Mouse (Mus musculus): Measurements from ENCODE around the gene Tceal6. TPM values are rescaled to one million over a fixed set of nuclear protein-coding genes. Genes with fewer than 3 reads are reported as not detected.
A peak's percentile ranks its signal among the peaks of the same experiment; 100 is the strongest.
"Not testable (repeated sequence)": the region's sequence is repeated elsewhere in the genome, so short reads cannot be mapped to it uniquely, and the experiment has no call there.

Tceal6 gene
- polyA plus RNA-seq (2015; fragmentation: Nextera tagmentation; extraction: Ambion mirVana), result 0.75 and 0.87 TPM in 2 replicates

DNA sequence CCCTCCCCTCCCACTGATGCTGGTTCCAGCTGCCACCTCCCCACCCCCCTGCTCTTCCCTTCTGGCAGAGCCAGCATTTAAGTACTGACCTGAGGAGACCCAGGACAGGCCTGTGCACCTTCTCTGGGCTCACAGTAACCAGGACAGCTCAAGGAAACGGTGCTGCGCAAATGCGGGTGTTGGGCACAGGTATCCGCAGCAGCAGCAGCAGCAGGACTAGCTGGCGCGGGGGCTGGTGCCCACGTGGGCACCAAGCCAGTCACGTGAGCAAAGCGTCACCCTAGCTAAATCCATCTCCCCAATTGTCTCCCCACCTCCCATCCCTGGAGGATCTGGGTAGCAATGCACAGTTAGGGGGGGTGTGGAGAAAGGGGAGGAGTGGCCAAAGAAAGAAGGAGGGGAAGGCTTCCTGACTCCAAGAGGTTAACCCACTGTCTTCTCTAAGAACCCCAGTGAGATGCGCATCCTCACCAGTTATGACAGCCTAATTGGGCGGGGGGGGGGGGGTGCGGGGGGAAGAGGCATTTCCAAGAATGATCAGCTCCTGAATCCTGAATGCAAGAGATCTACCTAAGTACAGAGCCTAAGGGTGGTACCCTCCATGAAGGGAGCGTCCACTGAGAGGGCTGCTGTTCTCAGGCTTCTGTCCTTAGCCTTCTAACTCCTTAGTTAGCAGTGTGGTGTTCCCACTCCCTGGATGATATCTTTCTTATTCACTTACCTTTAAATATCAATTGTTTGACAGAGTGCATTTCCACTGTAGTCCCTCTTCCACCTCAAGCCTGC, at the start of gene Tceal6:
Gene Tceal6 (minus strand): TSS at position 252 of the 786 bp plus-strand sequence.
- no peak within 1 kb of the TSS for H3K9ac ChIP-seq (ENCODE audit: low read length)
- H3K27me3 ChIP-seq (ENCODE audit: control insufficient read depth, insufficient read depth, low read depth, low read length), result no peaks in the 10 kb centered on the region; the same call in 1 of the 2 replicates
- ATAC-seq (ENCODE audit: low read depth), result no peak
- H3K9me3 ChIP-seq (ENCODE audit: control insufficient read depth, low read length), result no peaks in the 10 kb centered on the region
- whole genome bisulfite sequencing, result 21% methylated on average over 11 of the region's 13 CpGs
- no peaks in the 10 kb centered on the region for H3K36me3 ChIP-seq (ENCODE audit: control insufficient read depth, insufficient read depth, low read length)
- H3K4me2 ChIP-seq (ENCODE audit: low read depth, low read length), result peak within 1 kb of the TSS; percentile 48
- peak within 1 kb of the TSS; percentile 23 for H3K4me3 ChIP-seq (ENCODE audit: low read length)
- H3K4me1 ChIP-seq (replicated peaks; ENCODE audit: control insufficient read depth, insufficient read depth, low read length), result no peaks in the 10 kb centered on the region
- H3K27ac ChIP-seq (ENCODE audit: low read length), result no peak within 1 kb of the TSS

DNA sequence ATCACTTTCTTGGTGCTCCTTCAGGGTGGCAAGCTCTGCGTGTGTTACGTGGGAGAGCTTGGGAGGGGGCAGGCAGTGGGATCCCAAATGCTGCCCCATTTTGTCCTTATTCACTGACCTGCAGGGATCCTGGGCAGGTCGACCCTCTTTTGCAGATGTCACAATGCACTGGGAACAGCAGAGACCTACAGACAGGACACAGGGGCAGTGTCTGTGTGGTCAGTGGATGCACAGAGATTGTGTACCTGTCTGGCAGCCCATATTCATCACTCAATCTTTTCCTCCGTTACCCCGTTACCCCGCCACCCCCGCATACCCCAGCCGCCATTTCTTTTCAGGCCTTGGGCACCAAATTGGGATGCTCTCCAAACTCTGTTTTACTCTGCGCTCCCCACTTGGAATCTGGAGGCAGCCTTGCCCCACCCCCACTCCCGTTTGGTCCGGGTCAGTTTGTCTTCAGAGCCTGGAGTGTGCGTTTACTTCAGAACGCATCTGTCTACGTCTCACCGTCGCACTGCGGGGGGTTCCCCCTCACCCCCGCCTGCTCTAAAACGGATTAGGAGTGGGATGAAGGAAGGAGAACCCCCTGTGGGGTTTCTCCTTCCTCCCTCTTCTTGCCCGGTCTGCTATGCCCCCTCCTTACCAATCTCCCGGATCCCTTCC, 583 bp downstream of the Tceal6 start:
- not testable (repeated sequence) for ATAC-seq (ENCODE audit: low read depth); H3K9me3 ChIP-seq (ENCODE audit: control insufficient read depth, low read length); H3K27ac ChIP-seq (ENCODE audit: low read length); H3K9ac ChIP-seq (ENCODE audit: low read length); H3K27me3 ChIP-seq (ENCODE audit: control insufficient read depth, insufficient read depth, low read depth, low read length); H3K4me1 ChIP-seq (replicated peaks; ENCODE audit: control insufficient read depth, insufficient read depth, low read length); H3K36me3 ChIP-seq (ENCODE audit: control insufficient read depth, insufficient read depth, low read length)
- 20% methylated on average over 19 of the region's 21 CpGs for WGBS
- peak overlapping the region; percentile 48 for H3K4me2 ChIP-seq (ENCODE audit: low read depth, low read length)
- H3K4me3 ChIP-seq (ENCODE audit: low read length), result peak overlapping the region; percentile 23

DNA sequence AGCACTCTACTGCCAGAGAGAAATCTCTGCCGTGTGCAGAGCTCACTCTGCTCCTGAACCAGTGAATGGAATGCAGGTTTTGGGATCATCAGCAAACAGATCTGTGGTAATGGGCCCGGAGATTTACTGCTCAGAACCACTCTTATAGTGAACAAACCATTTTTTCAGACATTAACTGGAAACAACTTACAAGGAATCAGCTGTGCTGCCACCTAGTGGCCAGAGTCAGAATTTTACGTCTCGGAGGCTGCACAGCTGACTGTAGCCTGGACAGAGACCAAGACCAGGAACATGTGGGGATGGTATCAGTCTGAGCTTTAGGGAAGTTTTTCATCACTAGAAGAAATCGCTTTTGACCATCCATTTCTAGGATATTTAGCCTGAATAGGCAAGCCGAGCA, 20.6 kb downstream of the Tceal6 start:
- H3K4me2 ChIP-seq (ENCODE audit: low read depth, low read length); H3K4me3 ChIP-seq (ENCODE audit: low read length); ATAC-seq (ENCODE audit: low read depth); H3K36me3 ChIP-seq (ENCODE audit: control insufficient read depth, insufficient read depth, low read length); H3K9me3 ChIP-seq (ENCODE audit: control insufficient read depth, low read length); H3K9ac ChIP-seq (ENCODE audit: low read length); H3K4me1 ChIP-seq (replicated peaks; ENCODE audit: control insufficient read depth, insufficient read depth, low read length); H3K27me3 ChIP-seq (ENCODE audit: control insufficient read depth, insufficient read depth, low read depth, low read length); H3K27ac ChIP-seq (ENCODE audit: low read length): not testable (repeated sequence)
- WGBS, result no CpG with 5 or more reads among the region's 6 CpGs

DNA sequence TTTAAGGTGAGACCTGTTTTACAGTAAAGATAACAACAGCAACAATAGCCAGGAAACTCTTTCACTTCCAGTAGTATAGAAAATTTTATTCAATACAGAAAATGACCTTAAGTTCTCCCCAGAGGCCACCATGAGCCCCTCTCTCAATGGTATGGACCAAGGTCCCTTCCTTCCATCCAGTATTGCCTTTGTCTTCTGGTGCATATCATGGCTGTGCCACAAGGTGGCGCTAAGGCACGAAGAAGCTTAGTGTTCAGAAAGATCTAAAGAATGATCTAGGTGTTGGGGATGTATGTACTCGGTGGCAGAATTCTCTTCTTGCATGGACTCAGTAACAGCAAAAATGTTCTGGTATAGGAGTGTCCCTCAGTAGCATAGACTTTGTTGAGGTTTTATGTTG, 21.8 kb downstream of the Tceal6 start:
- not testable (repeated sequence) for H3K9ac ChIP-seq (ENCODE audit: low read length); H3K4me3 ChIP-seq (ENCODE audit: low read length); H3K4me1 ChIP-seq (replicated peaks; ENCODE audit: control insufficient read depth, insufficient read depth, low read length); ATAC-seq (ENCODE audit: low read depth); H3K27ac ChIP-seq (ENCODE audit: low read length); H3K4me2 ChIP-seq (ENCODE audit: low read depth, low read length); H3K27me3 ChIP-seq (ENCODE audit: control insufficient read depth, insufficient read depth, low read depth, low read length); H3K9me3 ChIP-seq (ENCODE audit: control insufficient read depth, low read length); H3K36me3 ChIP-seq (ENCODE audit: control insufficient read depth, insufficient read depth, low read length)
- no CpG with 5 or more reads among the region's 3 CpGs for WGBS

DNA sequence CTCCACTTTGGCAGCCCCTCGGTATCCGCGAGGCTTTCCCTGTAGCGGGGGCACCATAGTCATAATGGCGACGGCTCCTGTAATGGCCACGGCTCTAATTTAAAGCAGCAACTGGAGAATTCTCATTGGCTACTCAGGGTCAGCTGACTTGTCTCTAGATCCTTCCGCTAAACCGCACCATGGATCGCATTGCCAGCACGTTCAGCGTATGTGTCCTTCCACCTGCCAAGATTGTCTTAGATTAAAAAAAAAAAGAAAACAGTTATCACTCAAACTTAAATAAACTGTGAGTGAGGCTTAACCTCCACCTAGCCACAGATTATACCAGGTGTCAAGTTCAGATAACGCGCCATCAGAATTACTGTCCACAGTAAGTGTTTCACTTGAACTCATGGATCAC, 33.0 kb downstream of the Tceal6 start, which contains the start of gene Gm15023:
Gene Gm15023 (minus strand): TSS at position 101 of the 400 bp plus-strand sequence.
- not testable (repeated sequence) for ATAC-seq (ENCODE audit: low read depth); H3K4me2 ChIP-seq (ENCODE audit: low read depth, low read length); H3K4me3 ChIP-seq (ENCODE audit: low read length); H3K27ac ChIP-seq (ENCODE audit: low read length); H3K36me3 ChIP-seq (ENCODE audit: control insufficient read depth, insufficient read depth, low read length); H3K4me1 ChIP-seq (replicated peaks; ENCODE audit: control insufficient read depth, insufficient read depth, low read length); H3K9me3 ChIP-seq (ENCODE audit: control insufficient read depth, low read length); H3K9ac ChIP-seq (ENCODE audit: low read length); H3K27me3 ChIP-seq (ENCODE audit: control insufficient read depth, insufficient read depth, low read depth, low read length)
- WGBS, result 81% methylated on average over 2 of the region's 14 CpGs

Other genes with a start within 250 kb of the Tceal6 start
- 0.88 and 1.2 TPM in 2 replicates for gene Nxf2, start 245.9 kb downstream of the Tceal6 start, polyA plus RNA-seq (2015; fragmentation: Nextera tagmentation; extraction: Ambion mirVana)
- 6.5 TPM in 2 replicates for gene Zmat1, start 201.5 kb downstream of the Tceal6 start, polyA plus RNA-seq (2015; fragmentation: Nextera tagmentation; extraction: Ambion mirVana)
- not detected in 2 replicates for gene Gm15023, start 33.1 kb downstream of the Tceal6 start, polyA plus RNA-seq (2015; fragmentation: Nextera tagmentation; extraction: Ambion mirVana)
- not detected in 2 replicates for gene Pramel3, start 91.6 kb upstream of the Tceal6 start, polyA plus RNA-seq (2015; fragmentation: Nextera tagmentation; extraction: Ambion mirVana)
- not detected in 2 replicates for gene Gm5128, start 162.6 kb upstream of the Tceal6 start, polyA plus RNA-seq (2015; fragmentation: Nextera tagmentation; extraction: Ambion mirVana)
- not detected in 2 replicates for gene Gm7903, start 223.1 kb upstream of the Tceal6 start, polyA plus RNA-seq (2015; fragmentation: Nextera tagmentation; extraction: Ambion mirVana)